Mouse (Mus musculus) thymus, adult 2 months (tissue): ENCODE measurements around the gene Tmem266.

ENCODE experiments used
- CTCF ChIP-seq: fragments of 200-500 bp; IDR thresholded peaks from 2 replicates; pipeline ENCODE4 v1.5.1; 2012; ENCODE audit warnings: mild to moderate bottlenecking, control low read depth, low read length, moderate library complexity, borderline replicate concordance; ENCODE audit not compliant: control insufficient read depth, poor library complexity, insufficient read depth; ENCODE audit errors: extremely low read depth
- POLR2A ChIP-seq: fragments of 200-500 bp; IDR thresholded peaks from 2 replicates; pipeline ENCODE4 v1.6.1; 2012; ENCODE audit warnings: mild to moderate bottlenecking, low read length, control low read depth, moderate library complexity; ENCODE audit not compliant: control insufficient read depth, poor library complexity, insufficient read depth; ENCODE audit errors: extremely low read depth

DNA sequence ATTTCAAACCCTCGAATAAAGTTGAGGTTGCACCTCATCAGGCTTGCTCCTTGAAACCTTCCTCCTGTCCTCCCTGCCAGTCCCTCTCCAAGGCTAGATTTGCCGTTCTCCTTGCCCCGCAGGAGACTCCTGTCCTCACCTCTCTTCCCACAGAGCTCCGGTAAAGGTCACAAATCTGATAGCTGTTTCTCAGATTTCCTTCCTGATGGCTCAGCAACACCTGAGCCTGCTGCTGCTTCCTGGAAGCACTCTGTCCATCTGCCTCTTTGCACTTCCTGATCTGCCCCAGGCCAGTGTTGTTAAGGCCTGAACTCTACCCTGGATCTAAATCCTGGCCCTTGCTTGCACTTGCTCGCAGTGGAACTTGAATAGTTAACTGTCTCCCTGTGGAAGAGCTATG lies 5.8 kb downstream of the Tmem266 start:
- TF ChIP-seq POLR2A (no peak), CTCF (no peak)
